Mouse (Mus musculus) embryonic facial prominence, embryonic 13.5 days (tissue): ENCODE results near the gene Wnt5a. TPM values are rescaled to one million over a fixed set of nuclear protein-coding genes. Genes with fewer than 3 reads are reported as not detected.
A peak's percentile ranks its signal among the peaks of the same experiment; 100 is the strongest.

Source experiments
- ATAC-seq: fragments of 200-750 bp; cut with Nextera tagmentation; 2 replicates; pipeline ENCODE4 v1.8.0; 2017; ENCODE audit warnings: low read depth; ENCODE audit not compliant: insufficient number of reproducible peaks, insufficient read depth, low FRiP score, low TSS enrichment
- H3K27ac ChIP-seq: fragments of 300-500 bp; sonication (generic); 2 replicates; pipeline ENCODE4 v1.5.1; 2015; ENCODE audit warnings: moderate library complexity, mild to moderate bottlenecking, inconsistent platforms
- H3K27me3 ChIP-seq: fragments of 300-500 bp; sonication (generic); 2 replicates; pipeline ENCODE4 v1.6.1; 2015; ENCODE audit warnings: mild to moderate bottlenecking, inconsistent platforms
- H3K36me3 ChIP-seq: fragments of 300-500 bp; sonication (generic); 2 replicates; pipeline ENCODE4 v1.6.1; 2015; ENCODE audit warnings: mild to moderate bottlenecking, inconsistent platforms
- H3K4me1 ChIP-seq: fragments of 300-500 bp; sonication (generic); 2 replicates; pipeline ENCODE4 v1.6.1; 2015; ENCODE audit warnings: inconsistent platforms
- H3K4me2 ChIP-seq: fragments of 300-500 bp; sonication (generic); 2 replicates; pipeline ENCODE4 v1.6.1; 2015; ENCODE audit warnings: moderate library complexity, mild to moderate bottlenecking, inconsistent platforms
- H3K4me3 ChIP-seq: fragments of 300-500 bp; sonication (generic); 2 replicates; pipeline ENCODE4 v1.5.1; 2015; ENCODE audit warnings: mild to moderate bottlenecking, inconsistent platforms
- H3K9ac ChIP-seq: fragments of 300-500 bp; sonication (generic); 2 replicates; pipeline ENCODE4 v1.6.1; 2015; ENCODE audit warnings: mild to moderate bottlenecking, inconsistent platforms
- H3K9me3 ChIP-seq: fragments of 300-500 bp; sonication (generic); 2 replicates; pipeline ENCODE4 v1.6.1; 2016; ENCODE audit warnings: inconsistent platforms
- WGBS: fragments of 180-500 bp; shearing (Covaris S2); methylation state at CpG from one replicate; pipeline ENCODE4 v1.1.7; 2015; ENCODE audit warnings: mixed read lengths; 5-methylcytosine and 5-hydroxymethylcytosine counted together
- polyA plus RNA-seq: library from polyadenylated mRNA; unstranded; fragments of >200 nt; fragmentation: Nextera tagmentation; extraction: Ambion mirVana; gene quantifications from 2 replicates; pipeline ENCODE4 v1.2.1, GENCODE M21; 2015

Wnt5a gene
- polyA plus RNA-seq, 1 experiment from 2014 or later, result 280 TPM

GRCm38 (mm10) chr14:28510341-28511028 lies 5.9 kb downstream of the Wnt5a start:
- Histone ChIP-seq H3K36me3 (peaks cover 39% of the 10 kb centered on the region), H3K4me1 (peaks cover 20% of the 10 kb centered on the region), H3K9me3 (no peaks in the 10 kb centered on the region), H3K4me2 (peak overlapping the region; percentile 87), H3K4me3 (peak overlapping the region; percentile 91), H3K27ac (peak overlapping the region; percentile 100), H3K9ac (peak overlapping the region; percentile 100), H3K27me3 (no peaks in the 10 kb centered on the region)
- WGBS, result 1% methylated on average over 29 of the region's 29 CpGs
- no peak for ATAC-seq

GRCm38 (mm10) chr14:28511029-28511651 lies 6.6 kb downstream of the Wnt5a start:
- peaks cover 46% of the 10 kb centered on the region for H3K36me3 ChIP-seq
- peak overlapping the region; percentile 100 for H3K27ac ChIP-seq
- H3K9me3 ChIP-seq, result no peaks in the 10 kb centered on the region
- WGBS, result under 1% methylated on average over 40 of the region's 41 CpGs
- H3K27me3 ChIP-seq, result no peaks in the 10 kb centered on the region
- H3K4me3 ChIP-seq, result peak overlapping the region; percentile 91
- H3K4me2 ChIP-seq, result peak overlapping the region; percentile 87
- peak overlapping the region; percentile 100 for H3K9ac ChIP-seq
- 0 out of 2 replicates have a peak, but pooled peaks have one; percentile 1 for ATAC-seq
- H3K4me1 ChIP-seq, result peaks cover 26% of the 10 kb centered on the region

- no peaks in the 10 kb centered on the region for H3K9me3 ChIP-seq
- WGBS, result 55% methylated on average over 5 of the region's 5 CpGs
- H3K9ac ChIP-seq, result peak overlapping the region; percentile 100
- peaks cover 64% of the 10 kb centered on the region for H3K36me3 ChIP-seq
- peak overlapping the region; percentile 87 for H3K4me2 ChIP-seq
- H3K27me3 ChIP-seq, result no peaks in the 10 kb centered on the region
- ATAC-seq, result no peak
- H3K27ac ChIP-seq, result peak overlapping the region; percentile 100
- peaks cover 43% of the 10 kb centered on the region for H3K4me1 ChIP-seq
- H3K4me3 ChIP-seq, result peak overlapping the region; percentile 91
Observed at GRCm38 (mm10) chr14:28512805-28513590, 8.4 kb downstream of the Wnt5a start.

- Histone ChIP-seq H3K27ac (peak overlapping the region; percentile 100), H3K9me3 (no peaks in the 10 kb centered on the region), H3K4me1 (peaks cover 49% of the 10 kb centered on the region), H3K4me3 (peak overlapping the region; percentile 91), H3K36me3 (peaks cover 66% of the 10 kb centered on the region), H3K9ac (peak overlapping the region; percentile 100), H3K27me3 (no peaks in the 10 kb centered on the region), H3K4me2 (peak overlapping the region; percentile 87)
- 25% methylated on average over 2 of the region's 2 CpGs for WGBS
- no peak for ATAC-seq
Observed at GRCm38 (mm10) chr14:28514171-28514570, 9.6 kb downstream of the Wnt5a start.

- no peak for ATAC-seq
- Histone ChIP-seq H3K9me3 (no peaks in the 10 kb centered on the region), H3K36me3 (peaks cover 73% of the 10 kb centered on the region), H3K4me3 (peak overlapping the region; percentile 91), H3K27me3 (no peaks in the 10 kb centered on the region), H3K27ac (peak overlapping the region; percentile 100), H3K4me2 (peak overlapping the region; percentile 87), H3K4me1 (peaks cover 56% of the 10 kb centered on the region), H3K9ac (peak overlapping the region; percentile 100)
- WGBS, result 32% methylated on average over 6 of the region's 6 CpGs
Observed at GRCm38 (mm10) chr14:28515331-28515730, 10.8 kb downstream of the Wnt5a start.

- Histone ChIP-seq H3K36me3 (peaks cover 88% of the 10 kb centered on the region), H3K4me3 (peak overlapping the region; percentile 91), H3K9ac (peak overlapping the region; percentile 100), H3K4me2 (peak overlapping the region; percentile 87), H3K4me1 (peaks cover 76% of the 10 kb centered on the region), H3K27me3 (no peaks in the 10 kb centered on the region), H3K9me3 (no peaks in the 10 kb centered on the region), H3K27ac (peak overlapping the region; percentile 100)
- ATAC-seq, result no peak
- WGBS, result 56% methylated on average over 39 of the region's 39 CpGs
Observed at GRCm38 (mm10) chr14:28517631-28518560, 13.3 kb downstream of the Wnt5a start.

- Histone ChIP-seq H3K9me3 (no peaks in the 10 kb centered on the region), H3K27me3 (no peaks in the 10 kb centered on the region), H3K36me3 (peaks cover 85% of the 10 kb centered on the region), H3K27ac (peak overlapping the region; percentile 66; the same call in 1 of the 2 replicates), H3K4me1 (peaks cover 69% of the 10 kb centered on the region), H3K4me2 (0 out of 2 replicates have a peak overlapping the region, but pooled peaks have one; percentile 5), H3K9ac (no peak overlapping the region), H3K4me3 (no peak overlapping the region)
- no peak for ATAC-seq
- WGBS, result 78% methylated on average over 1 of the region's 1 CpGs
Observed at GRCm38 (mm10) chr14:28521106-28521505, 16.6 kb downstream of the Wnt5a start.

- Histone ChIP-seq H3K27me3 (no peaks in the 10 kb centered on the region), H3K4me1 (peaks cover 60% of the 10 kb centered on the region), H3K36me3 (peaks cover 74% of the 10 kb centered on the region), H3K4me3 (no peak overlapping the region), H3K27ac (peak overlapping the region; percentile 78), H3K4me2 (peak overlapping the region; percentile 16), H3K9me3 (no peaks in the 10 kb centered on the region), H3K9ac (no peak overlapping the region)
- ATAC-seq, result 0 out of 2 replicates have a peak, but pooled peaks have one; percentile 43
- WGBS, result 75% methylated on average over 21 of the region's 21 CpGs
Observed at GRCm38 (mm10) chr14:28522611-28523010, 18.1 kb downstream of the Wnt5a start.

GRCm38 (mm10) chr14:28525566-28525965 lies 21.0 kb downstream of the Wnt5a start:
- H3K4me3 ChIP-seq, result no peak overlapping the region
- ATAC-seq, result no peak
- WGBS, result 35% methylated on average over 1 of the region's 1 CpGs
- H3K4me2 ChIP-seq, result no peak overlapping the region
- H3K27me3 ChIP-seq, result no peaks in the 10 kb centered on the region
- peaks cover 59% of the 10 kb centered on the region for H3K36me3 ChIP-seq
- no peaks in the 10 kb centered on the region for H3K9me3 ChIP-seq
- no peak overlapping the region for H3K9ac ChIP-seq
- peak overlapping the region; percentile 62 for H3K27ac ChIP-seq
- H3K4me1 ChIP-seq, result peaks cover 48% of the 10 kb centered on the region

- Histone ChIP-seq H3K4me1 (peaks cover 44% of the 10 kb centered on the region), H3K36me3 (peaks cover 45% of the 10 kb centered on the region), H3K27me3 (no peaks in the 10 kb centered on the region), H3K27ac (peak overlapping the region; percentile 55), H3K4me2 (no peak overlapping the region), H3K4me3 (no peak overlapping the region), H3K9me3 (no peaks in the 10 kb centered on the region), H3K9ac (no peak overlapping the region)
- 52% methylated on average over 2 of the region's 2 CpGs for WGBS
- ATAC-seq, result no peak
Observed at GRCm38 (mm10) chr14:28528151-28528685, 23.7 kb downstream of the Wnt5a start.
